Mouse (Mus musculus): Measurements from ENCODE around the gene Cdon. TPM values are rescaled to one million over a fixed set of nuclear protein-coding genes. Genes with fewer than 3 reads are reported as not detected.

The Cdon gene
- polyA plus RNA-seq, 1 experiment from 2014 or later: 10.4 TPM

DNA sequence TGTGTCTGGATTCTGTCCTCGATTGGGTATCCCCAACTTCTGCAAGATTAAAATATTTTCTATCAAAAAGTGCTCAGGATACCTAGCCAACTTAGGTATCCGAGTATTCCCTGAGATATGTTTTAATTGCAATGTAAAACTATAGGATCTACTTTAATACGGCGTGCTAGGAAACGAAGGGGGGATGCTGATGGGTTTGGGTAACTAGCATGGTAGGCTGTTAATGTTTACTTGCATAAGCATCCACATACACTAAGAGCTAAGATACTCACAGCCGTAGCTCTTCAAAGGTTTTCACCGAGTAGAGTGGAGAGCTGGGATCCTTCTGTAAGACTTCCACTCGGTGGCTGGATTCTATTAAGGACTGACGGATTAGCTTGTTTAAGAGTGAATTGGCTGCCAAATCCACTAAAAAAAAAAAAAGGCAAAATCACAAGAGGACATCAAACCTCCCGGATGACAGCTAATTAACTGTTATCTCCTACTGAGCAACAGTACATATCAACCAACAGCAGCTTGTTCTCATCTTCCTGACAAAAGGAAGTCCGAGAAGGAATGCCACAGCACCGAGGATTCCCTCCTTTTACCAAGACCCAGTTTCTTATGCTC is 135.7 kb downstream of the Cdon start:
- Histone ChIP-seq H3K27ac (no peak overlapping the region), H3K27me3 (replicated peaks) (no peaks in the 10 kb centered on the region), H3K36me3 (peaks cover 2% of the 10 kb centered on the region; the same call in 1 of the 2 replicates), H3K9ac (no peak overlapping the region), H3K4me3 (replicated peaks) (no peak overlapping the region), H3K4me1 (peaks cover 6% of the 10 kb centered on the region; the same call in 1 of the 2 replicates), H3K4me2 (no peak overlapping the region), H3K9me3 (no peaks in the 10 kb centered on the region)
- ATAC-seq (ENCODE audit: insufficient read depth, low FRiP score, low read depth): no peak
- 56% methylated on average over 12 of the region's 12 CpGs for WGBS

Other genes starting within 250 kb of the Cdon start
- gene Dcps, start 245.1 kb upstream of the Cdon start, polyA plus RNA-seq (2015; fragmentation: Nextera tagmentation; extraction: Ambion mirVana): 77.7 and 82.4 TPM in 2 replicates
- gene Srpr, start 221.0 kb upstream of the Cdon start, polyA plus RNA-seq (2015; fragmentation: Nextera tagmentation; extraction: Ambion mirVana): 141 and 154 TPM in 2 replicates
- 12.8 and 13.9 TPM in 2 replicates for gene Tirap, start 220.8 kb upstream of the Cdon start, polyA plus RNA-seq (2015; fragmentation: Nextera tagmentation; extraction: Ambion mirVana)
- 39.7 and 46.6 TPM in 2 replicates for gene Foxred1, start 210.1 kb upstream of the Cdon start, polyA plus RNA-seq (2015; fragmentation: Nextera tagmentation; extraction: Ambion mirVana)
- gene Fam118b, start 153.3 kb upstream of the Cdon start, polyA plus RNA-seq (2015; fragmentation: Nextera tagmentation; extraction: Ambion mirVana): 32.7 and 38.9 TPM in 2 replicates
- 28.6 and 29.0 TPM in 2 replicates for gene Rpusd4, start 153.3 kb upstream of the Cdon start, polyA plus RNA-seq (2015; fragmentation: Nextera tagmentation; extraction: Ambion mirVana)
- gene Gm1113, start 97.1 kb downstream of the Cdon start, polyA plus RNA-seq (2015; fragmentation: Nextera tagmentation; extraction: Ambion mirVana): not detected in 2 replicates
- 1.6 and 1.8 TPM in 2 replicates for gene Ddx25, start 137.4 kb downstream of the Cdon start, polyA plus RNA-seq (2015; fragmentation: Nextera tagmentation; extraction: Ambion mirVana)
- gene Pus3, start 137.5 kb downstream of the Cdon start, polyA plus RNA-seq (2015; fragmentation: Nextera tagmentation; extraction: Ambion mirVana): 17.0 and 17.8 TPM in 2 replicates
- 0.79 and 0.95 TPM in 2 replicates for gene Pate2, start 149.2 kb downstream of the Cdon start, polyA plus RNA-seq (2015; fragmentation: Nextera tagmentation; extraction: Ambion mirVana)
- gene Hyls1, start 149.3 kb downstream of the Cdon start, polyA plus RNA-seq (2015; fragmentation: Nextera tagmentation; extraction: Ambion mirVana): 12.2 and 12.4 TPM in 2 replicates
- gene Pate4, start 190.8 kb downstream of the Cdon start, polyA plus RNA-seq (2015; fragmentation: Nextera tagmentation; extraction: Ambion mirVana): not detected in 2 replicates
- gene Pate3, start 227.1 kb downstream of the Cdon start, polyA plus RNA-seq (2015; fragmentation: Nextera tagmentation; extraction: Ambion mirVana): not detected in 2 replicates